11 mouse cellular contexts compared by ENCODE assay signal in the genomic region with DNA sequence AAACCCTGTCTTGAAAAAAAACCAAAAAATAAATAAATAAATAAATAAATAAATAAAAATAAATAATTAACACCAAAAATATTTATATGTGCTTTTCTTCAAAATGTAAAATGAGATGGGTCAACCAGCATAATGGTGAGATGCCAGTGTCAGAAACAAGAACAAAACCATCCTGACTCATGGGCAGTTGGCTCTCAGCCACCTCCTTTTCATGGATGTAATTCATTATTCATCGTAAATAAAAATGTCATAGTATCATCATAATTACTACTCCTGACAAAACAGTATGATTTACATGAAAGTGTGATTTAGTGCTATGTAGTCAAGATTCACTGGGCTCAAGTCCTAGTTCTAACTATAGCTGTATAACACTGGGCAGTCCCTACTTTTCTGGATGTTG.
"Had no signal": no experiment of that assay in that cellular context is flagged by ENCODE, and none has a peak within 500 bp of the region (broad histone marks: within the 10 kb centered on the region; RNA-seq: fewer than 3 reads in every experiment).

No protein-coding gene starts in this region.

- DNase-seq: left cerebral cortex, postnatal 4 days; liver; liver, embryonic 13.5 days; liver, postnatal 0 days; lung, adult 18-20 months; lung, adult 2 months; lung, postnatal 10 days; lung, postnatal 14 days; lung, postnatal 36 days; lung, postnatal 4 days; midbrain, embryonic 14.5 days had no signal
